Mouse (Mus musculus): ENCODE measurements around the gene Rbks.

The Rbks gene

GRCm38 (mm10) chr5:31696971-31697643 is at the start of gene Rbks:
Rbks (minus strand) TSS chr5:31697627.
- DNase-seq, result no peak

GRCm38 (mm10) chr5:31742521-31743031 is 45.1 kb upstream of the Rbks start:
- no peak for DNase-seq

GRCm38 (mm10) chr5:31741931-31742330 is 44.5 kb upstream of the Rbks start:
- no peak for DNase-seq

GRCm38 (mm10) chr5:31732644-31733338 is 35.4 kb upstream of the Rbks start:
- no peak for DNase-seq

GRCm38 (mm10) chr5:31727456-31727855 is 30.0 kb upstream of the Rbks start:
- DNase-seq, result no peak

GRCm38 (mm10) chr5:31725885-31726284 is 28.5 kb upstream of the Rbks start:
- no peak for DNase-seq

GRCm38 (mm10) chr5:31724519-31724918 is 27.1 kb upstream of the Rbks start:
- DNase-seq, result peak; percentile 17 to 29

GRCm38 (mm10) chr5:31715486-31716150 is 18.2 kb upstream of the Rbks start:
- DNase-seq, result peak; percentile 25 to 41

- no peak for DNase-seq
Measured at GRCm38 (mm10) chr5:31713841-31714264, 16.4 kb upstream of the Rbks start.

- no peak for DNase-seq
Measured at GRCm38 (mm10) chr5:31713280-31713711, 15.9 kb upstream of the Rbks start.

- peak in 1 of 2 experiments; percentile 19 for DNase-seq
Measured at GRCm38 (mm10) chr5:31709389-31709788, 12.0 kb upstream of the Rbks start.

- no peak for DNase-seq
Measured at GRCm38 (mm10) chr5:31706826-31707225, 9.4 kb upstream of the Rbks start.

GRCm38 (mm10) chr5:31704971-31705370 is 7.5 kb upstream of the Rbks start:
- no peak for DNase-seq

GRCm38 (mm10) chr5:31699397-31699796 is 2.0 kb upstream of the Rbks start:
- DNase-seq, result no peak

- peak in 1 of 2 experiments; percentile 11 for DNase-seq
Measured at GRCm38 (mm10) chr5:31698931-31699330, 1.5 kb upstream of the Rbks start.

- peak; percentile 86 to 89 for DNase-seq
Measured at GRCm38 (mm10) chr5:31698297-31698726, 885 bp upstream of the Rbks start.

- peak; percentile 94 to 97 for DNase-seq
Measured at GRCm38 (mm10) chr5:31697644-31698296, 343 bp upstream of the Rbks start, which contains the start of gene Babam2. Babam2 (plus strand) TSS chr5:31697684.

- no peak for DNase-seq
Measured at GRCm38 (mm10) chr5:31693191-31693590, 4.2 kb downstream of the Rbks start.

GRCm38 (mm10) chr5:31687972-31688371 is 9.5 kb downstream of the Rbks start:
- no peak for DNase-seq

- no peak for DNase-seq
Measured at GRCm38 (mm10) chr5:31686040-31686439, 11.4 kb downstream of the Rbks start.

- DNase-seq, result no peak
Measured at GRCm38 (mm10) chr5:31682305-31682704, 15.1 kb downstream of the Rbks start.

- DNase-seq, result no peak
Measured at GRCm38 (mm10) chr5:31680183-31680582, 17.2 kb downstream of the Rbks start.

GRCm38 (mm10) chr5:31678000-31678399 is 19.4 kb downstream of the Rbks start:
- no peak for DNase-seq

Measured in cerebellum, postnatal 14 days (tissue).